Mouse (Mus musculus) heart, adult 8-10 months (tissue): ENCODE results near the gene Zfp644. TPM values are rescaled to one million over a fixed set of nuclear protein-coding genes. Genes with fewer than 3 reads are reported as not detected.
A peak's percentile ranks its signal among the peaks of the same experiment; 100 is the strongest.

Experiments
- DNase-seq: peaks from one replicate; pipeline ENCODE4 v3.0.0; 2022; ENCODE audit warnings: low spot score
- total RNA-seq, 4 experiments: library from RNA; stranded (reverse); gene quantifications; 2 replicates each; pipeline ENCODE4 v1.2.4; 2022

The Zfp644 gene
- total RNA-seq, 4 experiments from 2014 or later, result 51.8 to 59.0 (median 58.6) TPM

DNA sequence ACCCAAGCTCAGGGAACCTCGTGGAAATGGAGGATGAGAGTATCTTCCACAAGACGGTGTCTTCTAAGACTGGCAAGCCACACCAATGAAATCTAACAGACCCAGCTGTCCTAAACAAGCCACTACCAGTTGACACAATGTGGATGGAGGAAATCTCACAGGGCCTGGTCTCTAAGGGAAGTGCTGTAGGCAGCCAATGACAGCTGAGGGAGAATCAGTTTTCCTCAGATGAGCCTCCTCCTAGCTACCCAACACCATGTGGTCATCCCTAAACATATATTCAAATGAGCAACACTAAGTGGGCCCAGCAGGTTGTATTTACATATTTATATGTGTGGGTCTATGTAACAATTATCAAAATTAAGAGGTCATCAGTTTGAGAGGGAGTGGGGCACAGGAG is 99.6 kb downstream of the Zfp644 start:
- no peak for DNase-seq

DNA sequence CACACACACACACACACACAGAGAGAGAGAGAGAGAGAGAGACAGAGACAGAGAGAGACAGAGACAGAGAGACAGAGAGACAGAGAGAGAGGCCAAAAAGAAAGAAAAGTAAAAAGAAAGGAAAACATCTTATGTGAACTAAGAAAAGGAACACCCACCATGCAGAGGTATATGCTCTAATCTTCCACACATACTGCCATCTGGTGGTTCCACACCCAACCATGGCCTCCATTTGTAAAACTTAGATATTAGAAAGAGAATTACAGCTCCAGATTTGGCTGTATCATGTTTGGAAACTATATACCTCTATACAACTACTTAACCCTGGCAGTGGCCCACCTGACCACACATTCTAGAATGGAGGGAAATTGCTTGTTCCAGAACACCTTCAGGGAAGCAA is 102.7 kb downstream of the Zfp644 start:
- DNase-seq, result no peak

- DNase-seq, result no peak
These were observed 106.4 kb downstream of the Zfp644 start for GRCm38 (mm10) chr5:106590686-106591085.

- no peak for DNase-seq
These were observed 107.4 kb downstream of the Zfp644 start for GRCm38 (mm10) chr5:106589670-106590069.

DNA sequence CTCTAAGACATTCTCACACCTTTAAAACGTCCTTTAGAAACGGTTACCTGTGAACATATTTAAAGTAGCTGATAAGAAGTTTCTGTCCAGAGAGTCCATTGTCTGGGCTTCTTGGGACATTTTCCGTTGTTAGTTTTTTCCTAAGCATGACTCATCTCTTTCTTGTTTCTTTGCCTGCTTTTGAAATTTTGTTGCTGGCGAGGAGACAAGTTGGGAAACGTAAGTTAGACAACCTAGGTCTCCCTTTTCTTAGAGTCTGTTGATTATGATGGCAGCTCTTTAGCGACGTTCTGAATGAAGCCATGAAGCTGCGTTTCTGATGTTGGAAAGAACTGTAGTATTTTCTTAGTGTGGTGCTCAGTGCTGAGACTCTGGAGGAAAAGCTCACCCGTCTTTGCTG is 108.1 kb downstream of the Zfp644 start:
- no peak for DNase-seq

DNA sequence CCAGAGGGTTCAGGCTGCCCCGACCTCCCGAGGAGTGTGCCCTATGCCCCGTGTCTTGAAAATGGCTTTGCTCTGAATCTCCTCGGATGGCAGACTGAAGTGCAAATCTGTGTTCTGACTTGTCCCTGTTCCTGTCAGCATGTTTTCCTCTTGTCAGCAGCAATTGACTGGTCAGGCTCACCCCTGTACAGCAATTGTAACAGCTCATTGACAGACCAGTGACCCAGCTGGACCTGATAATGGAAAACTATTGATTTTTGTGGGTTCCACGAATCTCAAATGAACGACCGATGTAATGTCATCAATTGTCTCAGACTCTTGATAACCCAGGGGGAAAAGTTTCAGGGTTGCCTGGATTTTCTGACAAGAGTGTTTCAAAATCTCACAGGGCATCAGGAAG is 116.1 kb downstream of the Zfp644 start:
- no peak for DNase-seq

DNA sequence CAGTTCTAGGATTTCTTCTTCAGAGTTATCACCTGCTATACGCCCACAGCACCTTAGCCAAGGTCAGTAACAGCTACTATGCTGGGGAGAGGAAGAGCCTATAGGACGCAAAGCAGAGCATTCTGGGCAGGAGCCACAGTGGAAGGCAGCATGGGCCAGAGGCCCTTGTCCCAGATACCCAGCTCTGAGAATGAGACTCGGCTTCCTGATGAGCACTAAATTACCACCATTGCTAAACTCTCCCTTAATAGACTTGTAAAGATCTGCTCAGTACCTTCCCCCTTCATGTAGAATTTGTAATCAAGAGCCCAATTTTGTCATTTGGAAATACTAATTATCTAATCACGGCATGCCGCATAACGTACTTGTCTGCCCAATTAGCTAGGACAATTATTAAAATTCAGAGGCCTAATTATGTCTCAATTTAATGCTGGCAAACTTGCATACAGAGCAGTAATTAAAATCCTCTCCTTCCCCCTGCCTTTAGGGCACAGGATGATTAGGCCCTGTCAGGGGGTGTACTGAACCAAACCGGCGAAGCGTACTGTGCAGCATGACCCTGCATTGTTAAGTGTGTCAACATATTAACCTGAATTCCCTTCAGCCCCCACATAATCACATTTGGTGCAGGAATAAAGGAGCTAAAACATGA is 119.7 kb downstream of the Zfp644 start:
- DNase-seq, result no peak

DNA sequence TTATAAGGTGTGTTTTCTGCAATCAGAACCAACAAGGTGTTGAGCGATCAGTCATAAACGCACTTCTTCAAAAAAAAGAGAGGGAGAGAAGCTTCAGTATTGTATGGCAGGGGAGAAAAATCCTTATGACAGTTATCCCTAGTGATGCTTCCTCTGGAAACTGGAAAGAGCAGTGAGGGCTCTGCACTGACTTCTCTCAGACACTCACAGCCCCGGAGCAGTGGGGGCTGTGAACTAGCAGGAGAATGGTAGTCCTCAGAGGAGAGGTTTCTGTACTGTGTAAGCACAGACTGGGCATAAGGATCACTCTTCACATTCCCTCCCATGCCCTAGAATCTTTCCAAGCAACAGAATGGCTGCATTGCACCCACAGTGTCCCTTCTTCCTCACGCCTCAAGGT is 122.0 kb downstream of the Zfp644 start:
- DNase-seq, result no peak

GRCm38 (mm10) chr5:106574560-106574946 is 122.5 kb downstream of the Zfp644 start:
- peak; percentile 81 for DNase-seq

DNA sequence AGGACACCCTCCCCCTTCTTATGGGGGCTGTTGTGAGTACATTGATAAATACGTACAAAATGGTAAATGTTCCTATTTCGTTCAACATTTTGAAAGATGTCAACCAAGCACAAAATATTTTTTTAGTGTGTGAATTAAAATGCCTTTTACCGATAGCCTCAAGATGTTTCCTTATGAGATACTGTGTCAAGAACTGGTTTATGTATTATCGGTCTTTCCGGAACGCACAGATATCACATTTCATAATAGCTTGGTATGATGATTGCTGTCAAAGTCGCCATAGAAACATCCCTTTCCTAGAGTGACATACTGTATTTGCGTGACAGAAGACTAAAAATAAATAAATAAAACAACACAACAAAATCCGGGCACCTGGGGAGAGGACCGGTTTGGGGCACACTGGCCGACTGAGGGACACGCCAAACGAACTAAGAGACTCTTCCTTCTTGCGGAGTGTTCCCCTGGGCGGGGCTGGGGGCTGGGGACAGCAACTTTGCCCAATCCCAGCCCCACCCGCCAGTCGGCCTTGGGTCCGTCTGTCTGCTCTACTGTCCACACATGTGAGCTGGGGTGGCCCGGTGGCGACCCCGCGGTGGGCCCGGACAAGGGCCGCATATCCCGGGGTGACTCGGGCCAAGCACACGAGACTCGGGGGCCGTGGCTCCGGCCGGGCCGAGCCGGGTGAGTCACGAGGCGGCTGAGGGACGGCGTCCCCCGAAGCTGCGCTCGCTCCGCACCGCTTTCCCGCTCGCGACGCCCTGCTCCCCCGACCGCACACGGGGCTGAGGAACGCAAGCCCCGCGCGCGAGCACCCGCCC is 123.1 kb downstream of the Zfp644 start:
- DNase-seq, result no peak

Other genes starting within 250 kb of the Zfp644 start
- not detected for gene Barhl2, start 239.1 kb downstream of the Zfp644 start, total RNA-seq
- gene Gm17304, start 88.2 kb downstream of the Zfp644 start, total RNA-seq, result not detected
- not detected for gene Hfm1, start 229.0 kb upstream of the Zfp644 start, total RNA-seq